Mouse (Mus musculus) CH12.LX (cell line): ENCODE results near the gene Slc27a1. TPM values are rescaled to one million over a fixed set of nuclear protein-coding genes. Genes with fewer than 3 reads are reported as not detected.

Experiments
- DNase-seq: peaks from one replicate; pipeline ENCODE4 v3.0.0-alpha.2; 2013; ENCODE audit errors: extremely low read depth
- H3K27ac ChIP-seq: 2 replicates; pipeline ENCODE4 v1.5.1; 2012; ENCODE audit warnings: low read depth, mild to moderate bottlenecking, control low read depth, moderate library complexity; ENCODE audit not compliant: insufficient read depth
- H3K27me3 ChIP-seq: replicated peaks from 2 replicates; pipeline ENCODE3; 2012; ENCODE audit warnings: inconsistent platforms
- H3K36me3 ChIP-seq, 2 experiments: replicated peaks in 1 of 2; 2 replicates each; pipeline versions ENCODE3 to v1.6.1; 2012; ENCODE audit warnings: inconsistent platforms in 1 of 2, low read length in 1 of 2, mild to moderate bottlenecking in 1 of 2, mixed read lengths in 1 of 2, moderate library complexity in 1 of 2; ENCODE audit not compliant: control insufficient read depth in 1 of 2, insufficient read depth in 1 of 2
- H3K4me1 ChIP-seq, 2 experiments: 2 replicates each; pipeline ENCODE4 v1.6.1; 2012; ENCODE audit warnings: inconsistent platforms in 1 of 2, moderate library complexity in 1 of 2; ENCODE audit not compliant: insufficient read depth in 2 of 2, control insufficient read depth in 1 of 2
- H3K4me2 ChIP-seq: 2 replicates; pipeline ENCODE4 v1.6.1; 2012; ENCODE audit warnings: low read depth, mild to moderate bottlenecking, control low read depth; ENCODE audit not compliant: poor library complexity, insufficient read depth, severe bottlenecking
- H3K4me3 ChIP-seq, 3 experiments: fragments of 150-350 bp in 1 of 3; sonication (generic) in 1 of 3; replicated peaks in 1 of 3; 2 replicates each; pipeline versions ENCODE3 to v1.5.1; 2011 to 2012; ENCODE audit warnings: low read depth in 2 of 3, low read length in 2 of 3, mild to moderate bottlenecking in 2 of 3, moderate library complexity in 2 of 3, control low read depth in 1 of 3, improper control_type of control experiment in 1 of 3, inconsistent platforms in 1 of 3, mixed read lengths in 1 of 3; ENCODE audit not compliant: poor library complexity in 1 of 3
- H3K79me2 ChIP-seq: replicated peaks from 2 replicates; pipeline ENCODE4 v1.6.1; 2012; ENCODE audit warnings: mild to moderate bottlenecking, moderate library complexity; ENCODE audit not compliant: control insufficient read depth, poor library complexity, insufficient read depth, severe bottlenecking; ENCODE audit errors: extremely low read depth
- H3K9ac ChIP-seq: 2 replicates; pipeline ENCODE4 v1.6.1; 2012; ENCODE audit warnings: low read depth, mild to moderate bottlenecking, control low read depth, moderate library complexity; ENCODE audit not compliant: insufficient read depth
- H3K9me3 ChIP-seq: replicated peaks from 2 replicates; pipeline ENCODE3; 2012; ENCODE audit warnings: low read length, inconsistent platforms, mixed read lengths
- BHLHE40 ChIP-seq: IDR thresholded peaks from 2 replicates; pipeline ENCODE4 v1.6.1; 2011; ENCODE audit warnings: mild to moderate bottlenecking, low read depth, low read length, improper control_type of control experiment
- CHD2 ChIP-seq: IDR thresholded peaks from 2 replicates; pipeline ENCODE4 v1.6.1; 2011; ENCODE audit warnings: low read length, improper control_type of control experiment
- CTCF ChIP-seq, 2 experiments: IDR thresholded peaks in 1 of 2; conservative IDR thresholded peaks in 1 of 2; 2 replicates each; pipeline ENCODE4 v1.5.1; 2011 to 2012; ENCODE audit warnings: low read depth in 2 of 2, low read length in 2 of 2, improper control_type of control experiment in 1 of 2, inconsistent platforms in 1 of 2, mild to moderate bottlenecking in 1 of 2, moderate library complexity in 1 of 2
- ELF1 ChIP-seq: IDR thresholded peaks from 2 replicates; pipeline ENCODE4 v1.6.1; 2014; ENCODE audit warnings: low read depth, mild to moderate bottlenecking, inconsistent platforms, low read length, improper control_type of control experiment
- EP300 ChIP-seq: IDR thresholded peaks from 2 replicates; pipeline ENCODE4 v1.6.1; 2011; ENCODE audit warnings: low read length, improper control_type of control experiment
- ETS1 ChIP-seq: conservative IDR thresholded peaks from 2 replicates; pipeline ENCODE4 v1.6.1; 2012; ENCODE audit warnings: low read depth, mild to moderate bottlenecking, inconsistent platforms, low read length, improper control_type of control experiment, moderate library complexity
- HCFC1 ChIP-seq: IDR thresholded peaks from 2 replicates; pipeline ENCODE4 v1.6.1; 2012; ENCODE audit warnings: low read depth, mild to moderate bottlenecking, inconsistent platforms, low read length, improper control_type of control experiment
- IRF4 ChIP-seq: IDR thresholded peaks from 2 replicates; pipeline ENCODE4 v1.6.1; 2014; ENCODE audit warnings: low read depth, mild to moderate bottlenecking, inconsistent platforms, low read length, improper control_type of control experiment
- JUN ChIP-seq: IDR thresholded peaks from 2 replicates; pipeline ENCODE4 v1.6.1; 2011; ENCODE audit warnings: low read depth, mild to moderate bottlenecking, low read length, improper control_type of control experiment, moderate library complexity; ENCODE audit not compliant: insufficient read depth
- MAX ChIP-seq: IDR thresholded peaks from 2 replicates; pipeline ENCODE4 v1.6.1; 2011; ENCODE audit warnings: low read length, improper control_type of control experiment
- MAZ ChIP-seq: IDR thresholded peaks from 2 replicates; pipeline ENCODE4 v1.6.1; 2012; ENCODE audit warnings: low read depth, mild to moderate bottlenecking, inconsistent platforms, low read length, improper control_type of control experiment, moderate library complexity
- MEF2A ChIP-seq: IDR thresholded peaks from 2 replicates; pipeline ENCODE4 v1.6.1; 2014; ENCODE audit warnings: low read depth, mild to moderate bottlenecking, inconsistent platforms, low read length, improper control_type of control experiment, borderline replicate concordance
- NRF1 ChIP-seq: IDR thresholded peaks from 2 replicates; pipeline ENCODE4 v1.6.1; 2014; ENCODE audit warnings: low read depth, mild to moderate bottlenecking, inconsistent platforms, low read length, improper control_type of control experiment, moderate library complexity
- POLR2A ChIP-seq: IDR thresholded peaks from 2 replicates; pipeline ENCODE4 v1.6.1; 2011; ENCODE audit warnings: low read depth, mild to moderate bottlenecking, improper control_type of control experiment, low read length
- SIN3A ChIP-seq: IDR thresholded peaks from 2 replicates; pipeline ENCODE4 v1.6.1; 2012; ENCODE audit warnings: low read length, improper control_type of control experiment, inconsistent platforms
- SMC3 ChIP-seq: IDR thresholded peaks from 2 replicates; pipeline ENCODE4 v1.6.1; 2011; ENCODE audit warnings: low read depth, low read length, improper control_type of control experiment
- TCF12 ChIP-seq: IDR thresholded peaks from 2 replicates; pipeline ENCODE4 v1.6.1; 2014; ENCODE audit warnings: low read depth, mild to moderate bottlenecking, inconsistent platforms, low read length, improper control_type of control experiment
- USF1 ChIP-seq: IDR thresholded peaks from 2 replicates; pipeline ENCODE4 v1.6.1; 2014; ENCODE audit warnings: low read depth, mild to moderate bottlenecking, inconsistent platforms, low read length, improper control_type of control experiment
- ZC3H11A ChIP-seq: IDR thresholded peaks from 2 replicates; pipeline ENCODE4 v1.6.1; 2012; ENCODE audit warnings: low read depth, mild to moderate bottlenecking, inconsistent platforms, low read length, improper control_type of control experiment
- ZMIZ1 ChIP-seq: IDR thresholded peaks from 2 replicates; pipeline ENCODE4 v1.6.1; 2012; ENCODE audit warnings: low read depth, mild to moderate bottlenecking, inconsistent platforms, low read length, improper control_type of control experiment
- dilution Hi-C: fragments of 300-500 bp; cut with MboI; formaldehyde crosslinking; loops from 2 replicates; pipeline ENCODE4 v1.14.3; 2020; ENCODE audit warnings: low sequenced_read_pairs; ENCODE audit not compliant: extremely low pct_unique_long_range_greater_than_20kb, extremely low pct_ligation_motif_present
- in situ Hi-C: fragments of 300-500 bp; cut with MboI; formaldehyde crosslinking; loops from 3 replicates; pipeline ENCODE4 v1.14.3; 2019; ENCODE audit warnings: low sequenced_read_pairs, low pct_ligation_motif_present, low pct_unique_long_range_greater_than_20kb, mixed read lengths
- polyA plus RNA-seq: library from polyadenylated mRNA; unstranded; fragments of >175 nt; gene quantifications from 2 replicates; pipeline ENCODE4 v1.2.1, GENCODE M21; 2012; ENCODE audit warnings: low read depth; ENCODE audit not compliant: insufficient read length
- total RNA-seq, 2 experiments: library from RNA; depleted of rRNA; stranded (reverse); fragments of 300-350 nt in 1 of 2; fragments of >200 nt in 1 of 2; gene quantifications; 2 replicates each; pipeline ENCODE4 v1.2.3; 2012 to 2014

Gene Slc27a1
- total and polyA plus RNA-seq, 3 experiments = 1.8 to 4.0 (median 2.4) TPM

DNA sequence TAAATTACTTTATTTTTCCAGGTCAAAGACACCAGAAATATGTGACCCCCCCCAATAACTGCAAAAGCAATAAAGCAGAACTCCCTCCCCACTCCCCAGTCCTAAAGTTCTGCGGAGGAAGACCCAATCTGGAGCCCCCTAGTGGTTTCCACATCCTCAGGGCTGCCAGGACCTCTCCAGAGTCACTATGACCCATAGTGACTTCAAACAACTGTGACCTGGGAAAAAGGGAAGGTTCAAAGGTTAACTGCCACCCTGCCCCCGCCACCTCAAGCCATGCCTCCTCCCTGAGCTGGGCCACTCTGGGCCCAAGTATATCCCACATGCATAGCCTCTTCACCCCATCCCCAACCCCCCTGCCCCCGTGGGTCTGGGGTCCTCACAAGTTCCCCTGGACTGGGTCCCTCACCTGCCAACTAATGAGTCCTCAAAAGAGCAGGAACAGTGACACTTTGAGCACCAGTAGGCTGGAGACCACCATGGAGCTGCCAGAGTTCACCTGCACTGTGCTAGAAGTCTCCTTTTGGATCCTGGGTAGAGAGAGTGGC, 34.3 kb upstream of the Slc27a1 start:
- TF ChIP-seq SMC3 = no peak
- no peak for TF ChIP-seq POLR2A
- no peak for TF ChIP-seq MAX
- TF ChIP-seq ZC3H11A = no peak
- TF ChIP-seq TCF12 = no peak
- peak in 1 of 2 experiments; percentile 45; a peak in 2 of 4 replicates for TF ChIP-seq CTCF (conservative IDR thresholded peaks at IDR 0.05 in 1 of 2, IDR thresholded peaks at IDR 0.05 in 1 of 2; ENCODE audit: low read depth in 2 of 2, low read length in 2 of 2)
- no peak for TF ChIP-seq HCFC1
- TF ChIP-seq CHD2 = 0 out of 2 replicates have a peak, but pooled peaks have one; percentile 29
- TF ChIP-seq USF1 = no peak
- TF ChIP-seq JUN = no peak
- Histone ChIP-seq H3K9me3 (no peaks in the 10 kb centered on the region), H3K4me3 (no peak overlapping the region), H3K4me1 (peaks cover 19 to 71% of the 10 kb centered on the region in 2 experiments), H3K79me2 (peaks cover 11% of the 10 kb centered on the region; the same call in 1 of the 2 replicates), H3K27ac (no peak overlapping the region), H3K4me2 (no peak overlapping the region), H3K36me3 (peaks cover 5 to 15% of the 10 kb centered on the region in 2 experiments), H3K27me3 (no peaks in the 10 kb centered on the region), H3K9ac (no peak overlapping the region)
- dilution Hi-C loops = no loop called here
- in situ Hi-C loops = no loop called here
- no peak for DNase-seq

DNA sequence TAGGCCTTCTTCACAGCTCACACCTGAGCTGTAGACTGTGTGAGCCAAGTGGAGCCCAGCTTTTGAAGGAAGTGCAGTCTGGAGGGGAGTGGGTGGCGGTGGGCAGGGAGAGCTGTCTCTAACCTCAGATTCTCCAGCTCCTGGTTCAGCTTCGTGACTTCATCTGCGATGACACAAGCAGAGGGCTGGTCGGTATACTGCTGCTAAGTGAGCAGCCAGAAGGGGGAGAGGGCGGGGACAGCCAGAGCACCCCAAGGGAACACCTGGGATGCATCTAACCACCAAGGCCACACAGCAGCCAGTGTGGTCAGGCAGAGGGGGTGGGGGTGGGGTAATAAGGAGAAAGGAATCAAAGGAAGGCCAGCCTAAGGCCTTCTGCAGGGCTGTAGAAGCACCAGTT, 33.0 kb upstream of the Slc27a1 start:
- no peaks in the 10 kb centered on the region for H3K9me3 ChIP-seq
- no peak for TF ChIP-seq ELF1
- TF ChIP-seq IRF4 = peak; percentile 62
- TF ChIP-seq EP300 = 0 out of 2 replicates have a peak, but pooled peaks have one; percentile 18
- peak; percentile 70; the same call in 1 of the 2 replicates for TF ChIP-seq TCF12
- no peak for TF ChIP-seq ZMIZ1
- TF ChIP-seq MEF2A = peak; percentile 34; the same call in 1 of the 2 replicates
- no peak for TF ChIP-seq NRF1
- 0 out of 4 replicates have a peak, but pooled peaks of 1 of the 2 experiments have one; percentile 12 for TF ChIP-seq CTCF (conservative IDR thresholded peaks at IDR 0.05 in 1 of 2, IDR thresholded peaks at IDR 0.05 in 1 of 2; ENCODE audit: low read depth in 2 of 2, low read length in 2 of 2)
- peak; percentile 42; the same call in 1 of the 2 replicates for TF ChIP-seq SIN3A
- TF ChIP-seq ETS1 = peak; percentile 59
- peak; percentile 67; the same call in 1 of the 2 replicates for TF ChIP-seq CHD2
- 0 out of 2 replicates have a peak, but pooled peaks have one; percentile 57 for TF ChIP-seq MAZ
- peak; percentile 51; the same call in 1 of the 2 replicates for TF ChIP-seq BHLHE40
- peak; percentile 26; the same call in 1 of the 2 replicates for TF ChIP-seq POLR2A
- in situ Hi-C loops = no loop called here
- H3K9ac ChIP-seq = peak overlapping the region; percentile 84; the same call in 1 of the 2 replicates
- no peaks in the 10 kb centered on the region for H3K27me3 ChIP-seq
- peaks cover 14 to 59% of the 10 kb centered on the region in 2 experiments for H3K4me1 ChIP-seq
- H3K27ac ChIP-seq = peak overlapping the region; percentile 47
- peak overlapping the region; percentile 83 to 93 (median 89) for H3K4me3 ChIP-seq
- peaks cover 11% of the 10 kb centered on the region; the same call in 1 of the 2 replicates for H3K79me2 ChIP-seq
- dilution Hi-C loops = no loop called here
- peaks cover 5 to 15% of the 10 kb centered on the region in 2 experiments for H3K36me3 ChIP-seq
- H3K4me2 ChIP-seq = peak overlapping the region; percentile 90
- DNase-seq = peak; percentile 79
